Comparison of ENCODE assay signal across 15 mouse cellular contexts in genomic region chr19:59171871-59172245, GRCm38 (mm10). TPM values are rescaled to one million over a fixed set of nuclear protein-coding genes. Genes with fewer than 3 reads are reported as not detected.
DNase-seq lines count a peak whose midpoint lies in the region; ATAC-seq and TF ChIP-seq lines count a peak whose summit lies in the region.
"Had no signal": no experiment of that assay in that cellular context is flagged by ENCODE, and none has a peak within 500 bp of the region (broad histone marks: within the 10 kb centered on the region; RNA-seq: fewer than 3 reads in every experiment).

No protein-coding gene starts in this region.

- no peak for DNase-seq in hindbrain, embryonic 14.5 days (ENCODE audit: low spot score)
- peak; percentile 54 for DNase-seq in embryonic facial prominence, embryonic 10.5 days (ENCODE audit: low spot score)
- DNase-seq in forebrain, postnatal 0 days: peak; percentile 32
- DNase-seq in lung, adult 18-20 months: no peak
- no peak for DNase-seq in left cerebral cortex, postnatal 25 days (ENCODE audit: low spot score in 2 of 2)
- DNase-seq in layer of hippocampus, adult 8-10 months (ENCODE audit: low spot score in 2 of 2): no peak
- DNase-seq: adrenal gland, adult 2 months; cerebellum, postnatal 10 days; gastrocnemius, adult 2 months; kidney, postnatal 25 days; right cerebral cortex, postnatal 25 days; thymus, postnatal 14 days had no signal

- no peak overlapping the region for H3K4me3 ChIP-seq in hindbrain, embryonic 12.5 days
- no peak overlapping the region for H3K4me3 ChIP-seq in hindbrain, embryonic 14.5 days (replicated peaks; ENCODE audit: low read length)
- H3K4me3 ChIP-seq in ES-Bruce4 (ENCODE audit: low read depth, low read length): peak overlapping the region; percentile 16; the same call in 1 of the 2 replicates
- peak overlapping the region; percentile 59 for H3K4me3 ChIP-seq in embryonic facial prominence, embryonic 10.5 days
- peak overlapping the region; percentile 39 for H3K4me3 ChIP-seq in forebrain, postnatal 0 days (ENCODE audit: low read depth, low read length)
- H3K4me3 ChIP-seq: gastrocnemius, adult 2 months had no signal

- no peaks in the 10 kb centered on the region for H3K9me3 ChIP-seq in hindbrain, embryonic 12.5 days (replicated peaks)
- no peaks in the 10 kb centered on the region for H3K9me3 ChIP-seq in hindbrain, embryonic 14.5 days (ENCODE audit: control insufficient read depth, low read length)
- no peaks in the 10 kb centered on the region for H3K9me3 ChIP-seq in ES-Bruce4 (replicated peaks; ENCODE audit: control insufficient read depth, insufficient read depth, low read length, poor library complexity, severe bottlenecking)
- no peaks in the 10 kb centered on the region for H3K9me3 ChIP-seq in embryonic facial prominence, embryonic 10.5 days
- no peaks in the 10 kb centered on the region for H3K9me3 ChIP-seq in forebrain, postnatal 0 days (ENCODE audit: low read length)

- H3K27me3 ChIP-seq in hindbrain, embryonic 12.5 days: peaks cover 97% of the 10 kb centered on the region
- H3K27me3 ChIP-seq in hindbrain, embryonic 14.5 days (ENCODE audit: control insufficient read depth, insufficient read depth, low read length): peaks cover 99% of the 10 kb centered on the region
- peaks cover 56% of the 10 kb centered on the region for H3K27me3 ChIP-seq in ES-Bruce4 (ENCODE audit: control insufficient read depth, insufficient read depth, low read length, poor library complexity, severe bottlenecking)
- H3K27me3 ChIP-seq in embryonic facial prominence, embryonic 10.5 days (replicated peaks; ENCODE audit: low read depth, poor library complexity, severe bottlenecking): peaks cover 100% of the 10 kb centered on the region
- H3K27me3 ChIP-seq in forebrain, postnatal 0 days (ENCODE audit: insufficient read depth, low read length): peaks cover 39% of the 10 kb centered on the region

- TF ChIP-seq EP300 in ES-Bruce4 (IDR thresholded peaks at IDR 0.05; ENCODE audit: insufficient read depth, low read depth, low read length): no peak

- H3K4me1 ChIP-seq in hindbrain, embryonic 12.5 days: peaks cover 14% of the 10 kb centered on the region; the same call in 1 of the 2 replicates
- H3K4me1 ChIP-seq in hindbrain, embryonic 14.5 days (replicated peaks; ENCODE audit: control insufficient read depth, insufficient read depth, low read length): no peaks in the 10 kb centered on the region; the same call in 1 of the 2 replicates
- H3K4me1 ChIP-seq in ES-Bruce4 (ENCODE audit: control insufficient read depth, insufficient read depth, low read length): no peaks in the 10 kb centered on the region
- peaks cover 27% of the 10 kb centered on the region for H3K4me1 ChIP-seq in embryonic facial prominence, embryonic 10.5 days
- H3K4me1 ChIP-seq in forebrain, postnatal 0 days (ENCODE audit: insufficient read depth): no peaks in the 10 kb centered on the region

- no peak for ATAC-seq in hindbrain, embryonic 12.5 days (ENCODE audit: low FRiP score)
- no peak for ATAC-seq in hindbrain, embryonic 14.5 days (ENCODE audit: low FRiP score)
- ATAC-seq in forebrain, postnatal 0 days: no peak

- peak overlapping the region; percentile 31 for H3K4me2 ChIP-seq in hindbrain, embryonic 12.5 days (replicated peaks)
- no peak overlapping the region for H3K4me2 ChIP-seq in hindbrain, embryonic 14.5 days (replicated peaks)
- peak overlapping the region; percentile 49 for H3K4me2 ChIP-seq in forebrain, postnatal 0 days (ENCODE audit: low read depth)

- H3K27ac ChIP-seq in hindbrain, embryonic 12.5 days: no peak overlapping the region
- H3K27ac ChIP-seq in hindbrain, embryonic 14.5 days: no peak overlapping the region
- no peak overlapping the region for H3K27ac ChIP-seq in ES-Bruce4 (ENCODE audit: insufficient read depth, low read length)
- peak overlapping the region; percentile 74 for H3K27ac ChIP-seq in embryonic facial prominence, embryonic 10.5 days (replicated peaks)
- H3K27ac ChIP-seq in forebrain, postnatal 0 days (ENCODE audit: low read depth, low read length): no peak overlapping the region
- H3K27ac ChIP-seq: gastrocnemius, adult 2 months; liver, embryonic 14.5 days had no signal

- under 1% methylated on average over 19 of the region's 19 CpGs for WGBS in hindbrain, embryonic 12.5 days
- WGBS in hindbrain, embryonic 14.5 days: under 1% methylated on average over 19 of the region's 19 CpGs
- WGBS in embryonic facial prominence, embryonic 10.5 days: under 1% methylated on average over 19 of the region's 19 CpGs
- 6% methylated on average over 19 of the region's 19 CpGs for WGBS in forebrain, postnatal 0 days

- no peak overlapping the region for H3K9ac ChIP-seq in hindbrain, embryonic 12.5 days
- H3K9ac ChIP-seq in hindbrain, embryonic 14.5 days: no peak overlapping the region
- H3K9ac ChIP-seq in ES-Bruce4 (ENCODE audit: low read depth, poor library complexity, severe bottlenecking): 0 out of 2 replicates have a peak overlapping the region, but pooled peaks have one; percentile 33
- no peak overlapping the region for H3K9ac ChIP-seq in forebrain, postnatal 0 days
- H3K9ac ChIP-seq: liver, embryonic 14.5 days had no signal

- no peak for TF ChIP-seq POLR2A in ES-Bruce4 (IDR thresholded peaks at IDR 0.05; ENCODE audit: insufficient read depth, low read length)

- intact Hi-C loops in left cerebral cortex, postnatal 25 days (cut with DNase I): no loop called here

- H3K36me3 ChIP-seq in hindbrain, embryonic 12.5 days: no peaks in the 10 kb centered on the region
- H3K36me3 ChIP-seq in hindbrain, embryonic 14.5 days (replicated peaks; ENCODE audit: control insufficient read depth, insufficient read depth): no peaks in the 10 kb centered on the region
- H3K36me3 ChIP-seq in ES-Bruce4 (ENCODE audit: control insufficient read depth, insufficient read depth, low read length, poor library complexity, severe bottlenecking): no peaks in the 10 kb centered on the region
- no peaks in the 10 kb centered on the region for H3K36me3 ChIP-seq in embryonic facial prominence, embryonic 10.5 days (replicated peaks)
- H3K36me3 ChIP-seq in forebrain, postnatal 0 days (ENCODE audit: insufficient read depth): no peaks in the 10 kb centered on the region

- TF ChIP-seq CTCF in ES-Bruce4 (IDR thresholded peaks at IDR 0.05; ENCODE audit: low read depth, low read length): no peak
- TF ChIP-seq CTCF in forebrain, postnatal 0 days (IDR thresholded peaks at IDR 0.05; ENCODE audit: low read depth): no peak

RNA-seq across cellular contexts. Expression of gene Vax1, which starts 2.0 kb away (rescaled TPM):
- not detected in 2 replicates for polyA plus RNA-seq in hindbrain, embryonic 12.5 days (2016; fragmentation: Nextera tagmentation; extraction: Ambion mirVana)
- polyA plus RNA-seq in hindbrain, embryonic 14.5 days (2014; fragmentation: Nextera tagmentation; extraction: Ambion mirVana): not detected in 2 replicates
- not detected in 2 replicates for polyA plus RNA-seq in ES-Bruce4 (2011; ENCODE audit: insufficient read depth, insufficient read length, low read depth, missing spikeins)
- polyA plus RNA-seq in embryonic facial prominence, embryonic 10.5 days (2016; fragmentation: Nextera tagmentation; extraction: Ambion mirVana): 1.2 and 1.7 TPM in 2 replicates
- 4.2 and 7.2 TPM in 2 replicates for total RNA-seq in forebrain, postnatal 0 days (2014; rRNA removed)
- polyA plus RNA-seq in forebrain, postnatal 0 days (2015; fragmentation: Nextera tagmentation; extraction: Ambion mirVana): 1.8 and 3.2 TPM in 2 replicates
- total RNA-seq in left cerebral cortex, postnatal 25 days (2021): 1 to 10 TPM; 1.4 to 1.7 TPM
- 1 to 10 TPM in 2 of 4 experiments, under 1 TPM in 1, not detected in 1; 0.86 to 1.3 (median 1.0) TPM for total RNA-seq in layer of hippocampus, adult 8-10 months (2022)
- total RNA-seq: adrenal gland, adult 2 months; gastrocnemius, adult 2 months had no signal
- polyA plus RNA-seq: adrenal gland, adult 2 months; liver, embryonic 14.5 days had no signal

RNA-seq across cellular contexts. Expression of gene Kcnk18, which starts 47.2 kb away (rescaled TPM):
- not detected in 2 replicates for polyA plus RNA-seq in hindbrain, embryonic 12.5 days (2016; fragmentation: Nextera tagmentation; extraction: Ambion mirVana)
- polyA plus RNA-seq in hindbrain, embryonic 14.5 days (2014; fragmentation: Nextera tagmentation; extraction: Ambion mirVana): not detected in 2 replicates
- polyA plus RNA-seq in ES-Bruce4 (2011; ENCODE audit: insufficient read depth, insufficient read length, low read depth, missing spikeins): not detected in 2 replicates
- polyA plus RNA-seq in embryonic facial prominence, embryonic 10.5 days (2016; fragmentation: Nextera tagmentation; extraction: Ambion mirVana): 0.04 TPM in 1 of 2 replicates, not detected in the other
- total RNA-seq in forebrain, postnatal 0 days (2014; rRNA removed): 0.08 TPM in 1 of 2 replicates, not detected in the other
- 0.08 TPM in 1 of 2 replicates, not detected in the other for polyA plus RNA-seq in forebrain, postnatal 0 days (2015; fragmentation: Nextera tagmentation; extraction: Ambion mirVana)
- not detected for total RNA-seq in left cerebral cortex, postnatal 25 days (2021)
- total RNA-seq in layer of hippocampus, adult 8-10 months (2022): not detected
- total RNA-seq: adrenal gland, adult 2 months; gastrocnemius, adult 2 months had no signal
- polyA plus RNA-seq: adrenal gland, adult 2 months; liver, embryonic 14.5 days had no signal

Comparison
In these comparisons a context has a peak if more than half of its experiments do, and no peak if none do; other contexts are left out.
1. H3K4me3 ChIP-seq: peak in ES-Bruce4 (single experiment), embryonic facial prominence, embryonic 10.5 days (single experiment) and forebrain, postnatal 0 days (single experiment); none in hindbrain, embryonic 12.5 days (single experiment) and hindbrain, embryonic 14.5 days (single experiment).
2. DNase-seq: peak in embryonic facial prominence, embryonic 10.5 days (single experiment) and forebrain, postnatal 0 days (single experiment); none in hindbrain, embryonic 14.5 days (single experiment), lung, adult 18-20 months (0 of 2), left cerebral cortex, postnatal 25 days (0 of 2) and layer of hippocampus, adult 8-10 months (0 of 2).